ENCODE assay signal across 8 mouse cellular contexts in the genomic region with DNA sequence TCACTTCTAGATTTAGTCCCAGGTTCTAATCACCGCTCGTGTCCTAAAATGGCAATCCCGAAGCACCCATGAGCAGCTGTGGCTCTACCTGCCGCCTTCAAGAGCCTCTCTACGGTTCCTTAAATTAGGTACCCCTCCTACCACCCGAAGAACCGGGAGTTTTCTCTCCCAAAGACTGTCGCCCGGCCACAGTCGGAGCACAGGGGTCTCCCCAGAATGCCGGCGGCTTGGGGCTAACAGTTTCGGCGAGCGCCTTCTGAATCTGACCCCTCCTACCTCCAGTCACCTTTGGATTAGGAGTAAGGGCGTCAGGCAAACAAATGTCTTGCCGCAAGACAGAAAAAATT. TPM values are rescaled to one million over a fixed set of nuclear protein-coding genes. Genes with fewer than 3 reads are reported as not detected.
A peak's percentile ranks its signal among the peaks of the same experiment; 100 is the strongest.
DNase-seq lines count a peak whose midpoint lies in the region; ATAC-seq lines count a peak whose summit lies in the region.

No protein-coding gene starts in this region.

- H3K36me3 ChIP-seq in kidney, embryonic 15.5 days: peaks cover 46% of the 10 kb centered on the region
- H3K36me3 ChIP-seq in hindbrain, embryonic 15.5 days: peaks cover 19% of the 10 kb centered on the region
- peaks cover 24% of the 10 kb centered on the region for H3K36me3 ChIP-seq in midbrain, embryonic 13.5 days

- peaks cover 13% of the 10 kb centered on the region for H3K4me1 ChIP-seq in kidney, embryonic 15.5 days
- H3K4me1 ChIP-seq in brown adipose tissue, adult 24 weeks (ENCODE audit: control insufficient read depth, insufficient read depth, insufficient read length, low read length): no peaks in the 10 kb centered on the region; the same call in 1 of the 2 replicates
- H3K4me1 ChIP-seq in hindbrain, embryonic 15.5 days (replicated peaks): peaks cover 22% of the 10 kb centered on the region
- H3K4me1 ChIP-seq in midbrain, embryonic 13.5 days (replicated peaks): peaks cover 23% of the 10 kb centered on the region

- 0 out of 2 replicates have a peak overlapping the region, but pooled peaks have one; percentile 32 for H3K27ac ChIP-seq in kidney, embryonic 15.5 days
- H3K27ac ChIP-seq in brown adipose tissue, adult 24 weeks (replicated peaks; ENCODE audit: low read depth, low read length): no peak overlapping the region; the same call in 1 of the 2 replicates
- H3K27ac ChIP-seq in hindbrain, embryonic 15.5 days (replicated peaks): peak overlapping the region; percentile 90; the same call in 1 of the 2 replicates
- H3K27ac ChIP-seq in midbrain, embryonic 13.5 days: 0 out of 2 replicates have a peak overlapping the region, but pooled peaks have one; percentile 25

- H3K4me2 ChIP-seq in kidney, embryonic 15.5 days: peak overlapping the region; percentile 68
- peak overlapping the region; percentile 78 for H3K4me2 ChIP-seq in hindbrain, embryonic 15.5 days
- H3K4me2 ChIP-seq in midbrain, embryonic 13.5 days (replicated peaks): peak overlapping the region; percentile 93

- ATAC-seq in kidney, embryonic 15.5 days (replicated peaks; ENCODE audit: low FRiP score): peak; percentile 62
- no peak; the same call in 1 of the 2 replicates for ATAC-seq in hindbrain, embryonic 15.5 days (ENCODE audit: low FRiP score, low read depth)
- peak; percentile 65; the same call in 1 of the 2 replicates for ATAC-seq in midbrain, embryonic 13.5 days

- no peak for DNase-seq in kidney, adult 11 months
- DNase-seq in right cerebral cortex, adult 2 months (ENCODE audit: low spot score in 2 of 2): no peak
- no peak for DNase-seq in cerebellum, postnatal 10 days
- DNase-seq in cerebellum, adult 11-12 months: no peak

- H3K27me3 ChIP-seq in kidney, embryonic 15.5 days: no peaks in the 10 kb centered on the region
- no peaks in the 10 kb centered on the region for H3K27me3 ChIP-seq in hindbrain, embryonic 15.5 days
- no peaks in the 10 kb centered on the region for H3K27me3 ChIP-seq in midbrain, embryonic 13.5 days

- peak overlapping the region; percentile 88 for H3K9ac ChIP-seq in kidney, embryonic 15.5 days
- peak overlapping the region; percentile 86 for H3K9ac ChIP-seq in hindbrain, embryonic 15.5 days
- H3K9ac ChIP-seq in midbrain, embryonic 13.5 days (replicated peaks): peak overlapping the region; percentile 76

- WGBS in kidney, embryonic 15.5 days: 3% methylated on average over 17 of the region's 17 CpGs
- 4% methylated on average over 17 of the region's 17 CpGs for WGBS in hindbrain, embryonic 15.5 days
- 4% methylated on average over 17 of the region's 17 CpGs for WGBS in midbrain, embryonic 13.5 days

- peak overlapping the region; percentile 99 for H3K4me3 ChIP-seq in kidney, embryonic 15.5 days (replicated peaks)
- H3K4me3 ChIP-seq in brown adipose tissue, adult 24 weeks (ENCODE audit: insufficient read depth, low read depth, low read length): peak overlapping the region; percentile 98
- peak overlapping the region; percentile 91 for H3K4me3 ChIP-seq in hindbrain, embryonic 15.5 days
- H3K4me3 ChIP-seq in midbrain, embryonic 13.5 days (replicated peaks): peak overlapping the region; percentile 77

- H3K9me3 ChIP-seq in kidney, embryonic 15.5 days (replicated peaks): no peaks in the 10 kb centered on the region
- no peaks in the 10 kb centered on the region for H3K9me3 ChIP-seq in hindbrain, embryonic 15.5 days
- no peaks in the 10 kb centered on the region for H3K9me3 ChIP-seq in midbrain, embryonic 13.5 days

RNA-seq across cellular contexts. Expression of a gene that starts 0.3 kb away (rescaled TPM):
- polyA plus RNA-seq in kidney, embryonic 15.5 days (2015; fragmentation: Nextera tagmentation; extraction: Ambion mirVana): 95.2 and 98.1 TPM in 2 replicates
- polyA plus RNA-seq in brown adipose tissue, adult 24 weeks (2012; ENCODE audit: insufficient read depth, insufficient read length, missing spikeins): 34.9 and 55.9 TPM in 2 replicates
- polyA plus RNA-seq in hindbrain, embryonic 15.5 days (2015; fragmentation: Nextera tagmentation; extraction: Ambion mirVana): 85.7 and 89.4 TPM in 2 replicates
- polyA plus RNA-seq in midbrain, embryonic 13.5 days (2015; fragmentation: Nextera tagmentation; extraction: Ambion mirVana): 77.5 and 87.5 TPM in 2 replicates

RNA-seq across cellular contexts. Expression of a gene that starts 22.8 kb away (rescaled TPM):
- 40.1 and 43.6 TPM in 2 replicates for polyA plus RNA-seq in kidney, embryonic 15.5 days (2015; fragmentation: Nextera tagmentation; extraction: Ambion mirVana)
- 5.3 TPM in 2 replicates for polyA plus RNA-seq in brown adipose tissue, adult 24 weeks (2012; ENCODE audit: insufficient read depth, insufficient read length, missing spikeins)
- polyA plus RNA-seq in hindbrain, embryonic 15.5 days (2015; fragmentation: Nextera tagmentation; extraction: Ambion mirVana): 11.1 and 12.6 TPM in 2 replicates
- polyA plus RNA-seq in midbrain, embryonic 13.5 days (2015; fragmentation: Nextera tagmentation; extraction: Ambion mirVana): 13.5 and 14.4 TPM in 2 replicates

RNA-seq across cellular contexts. Expression of a gene that starts 23.1 kb away (rescaled TPM):
- polyA plus RNA-seq in kidney, embryonic 15.5 days (2015; fragmentation: Nextera tagmentation; extraction: Ambion mirVana): 316 and 330 TPM in 2 replicates
- 121 and 134 TPM in 2 replicates for polyA plus RNA-seq in brown adipose tissue, adult 24 weeks (2012; ENCODE audit: insufficient read depth, insufficient read length, missing spikeins)
- 179 and 185 TPM in 2 replicates for polyA plus RNA-seq in hindbrain, embryonic 15.5 days (2015; fragmentation: Nextera tagmentation; extraction: Ambion mirVana)
- 204 and 205 TPM in 2 replicates for polyA plus RNA-seq in midbrain, embryonic 13.5 days (2015; fragmentation: Nextera tagmentation; extraction: Ambion mirVana)

RNA-seq across cellular contexts. Expression of a gene that starts 29.7 kb away (rescaled TPM):
- 0.44 TPM in 1 of 2 replicates, not detected in the other for polyA plus RNA-seq in kidney, embryonic 15.5 days (2015; fragmentation: Nextera tagmentation; extraction: Ambion mirVana)
- not detected in 2 replicates for polyA plus RNA-seq in brown adipose tissue, adult 24 weeks (2012; ENCODE audit: insufficient read depth, insufficient read length, missing spikeins)
- polyA plus RNA-seq in hindbrain, embryonic 15.5 days (2015; fragmentation: Nextera tagmentation; extraction: Ambion mirVana): not detected in 2 replicates
- not detected in 2 replicates for polyA plus RNA-seq in midbrain, embryonic 13.5 days (2015; fragmentation: Nextera tagmentation; extraction: Ambion mirVana)

RNA-seq across cellular contexts. Expression of a gene that starts 41.6 kb away (rescaled TPM):
- polyA plus RNA-seq in kidney, embryonic 15.5 days (2015; fragmentation: Nextera tagmentation; extraction: Ambion mirVana): not detected in 2 replicates
- not detected in 2 replicates for polyA plus RNA-seq in brown adipose tissue, adult 24 weeks (2012; ENCODE audit: insufficient read depth, insufficient read length, missing spikeins)
- 0.71 and 0.94 TPM in 2 replicates for polyA plus RNA-seq in hindbrain, embryonic 15.5 days (2015; fragmentation: Nextera tagmentation; extraction: Ambion mirVana)
- 0.27 and 0.30 TPM in 2 replicates for polyA plus RNA-seq in midbrain, embryonic 13.5 days (2015; fragmentation: Nextera tagmentation; extraction: Ambion mirVana)
